Mouse (Mus musculus) cerebellum, adult (tissue): Measurements from ENCODE around the gene Ddb2.
A peak's percentile ranks its signal among the peaks of the same experiment; 100 is the strongest.

Experiments
- ATAC-seq: cut with Nextera tagmentation; 2 replicates; pipeline ENCODE4 v1.9.2; 2017; ENCODE audit warnings: mild to moderate bottlenecking, moderate library complexity, mixed read lengths; ENCODE audit not compliant: insufficient number of reproducible peaks, low FRiP score, low TSS enrichment

The Ddb2 gene

DNA sequence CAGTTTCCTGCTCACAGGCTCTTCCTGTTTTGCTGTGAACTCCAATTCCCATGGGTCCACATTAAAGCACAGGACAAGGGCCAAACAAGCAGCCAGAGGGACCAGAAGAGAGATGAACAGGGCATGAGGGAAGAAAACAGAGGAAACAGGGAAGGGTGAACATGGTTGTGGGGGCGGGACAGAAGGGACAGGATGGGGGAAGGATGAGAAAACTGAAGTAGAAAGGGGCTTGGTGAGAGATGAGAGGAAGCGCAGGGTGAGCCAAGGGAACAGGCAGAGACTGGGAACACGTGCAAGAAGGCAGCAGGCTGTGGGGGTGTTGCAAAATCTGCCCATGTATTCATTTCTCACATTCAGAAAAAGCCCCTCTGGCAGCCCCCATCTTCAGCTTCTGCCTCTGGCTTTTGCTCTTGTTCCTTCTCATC, 40.2 kb downstream of the Ddb2 start:
- no peak for ATAC-seq

GRCm38 (mm10) chr2:91194624-91195332, 42.0 kb downstream of the Ddb2 start:
- ATAC-seq, result peak; percentile 69

- no peak for ATAC-seq
These were observed 46.3 kb downstream of the Ddb2 start for GRCm38 (mm10) chr2:91190501-91190900.

DNA sequence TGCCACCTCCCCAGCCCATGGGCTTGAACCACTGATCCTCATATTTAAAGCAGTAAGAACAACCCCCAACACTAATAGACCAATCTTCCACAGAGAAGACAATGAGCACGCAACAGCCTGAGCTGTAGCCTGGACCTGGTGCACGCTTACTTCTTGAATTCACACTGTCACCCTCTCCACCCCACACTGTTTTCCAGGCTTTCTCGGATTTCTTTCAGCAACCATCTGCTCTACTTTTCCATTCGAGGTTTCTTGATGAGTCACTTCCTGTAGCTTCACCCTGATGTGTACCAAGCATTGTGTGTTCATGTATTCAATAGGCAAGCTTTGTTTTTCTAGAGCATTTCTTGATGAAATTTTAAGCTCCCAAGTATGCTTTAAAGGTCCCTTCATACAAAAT, 49.4 kb downstream of the Ddb2 start:
- ATAC-seq, result no peak

GRCm38 (mm10) chr2:91186208-91186607, 50.6 kb downstream of the Ddb2 start:
- ATAC-seq, result no peak

DNA sequence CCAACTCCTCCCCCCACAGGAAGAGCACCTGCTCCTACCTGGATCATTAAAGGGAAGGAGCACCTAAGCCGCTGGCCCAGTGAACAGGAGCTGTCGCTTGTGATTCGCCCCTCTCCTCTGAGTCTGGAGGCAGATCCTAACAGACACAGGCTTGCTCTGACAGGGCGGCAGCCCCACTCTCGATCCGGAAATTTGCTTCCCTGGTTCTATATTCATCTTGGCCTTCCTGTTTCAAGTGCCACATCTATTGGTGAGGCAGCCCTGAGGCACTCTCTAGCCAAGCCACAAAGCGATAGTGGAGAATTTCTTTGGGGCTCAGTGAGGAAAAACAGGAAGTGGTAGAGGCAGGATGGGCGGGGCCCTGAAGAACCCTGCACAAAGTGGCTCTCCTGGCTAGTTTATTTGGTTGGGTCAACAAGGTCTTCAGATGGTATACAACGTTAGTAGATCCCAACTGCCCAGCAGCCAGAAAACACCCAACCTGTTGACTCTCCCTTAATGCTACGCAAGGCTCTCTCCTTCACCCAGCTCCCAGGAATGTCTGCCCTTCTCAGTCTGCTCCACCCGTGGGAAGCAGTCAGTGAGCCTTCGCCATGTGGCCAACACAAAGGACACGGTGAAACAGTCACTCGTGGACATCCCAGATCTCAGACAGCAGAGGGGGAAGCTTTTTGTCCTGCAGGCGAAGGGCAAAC, 52.9 kb downstream of the Ddb2 start, which contains the start of gene Madd:
Gene Madd (minus strand): TSS at position 127 of the 695 bp plus-strand sequence.
- ATAC-seq, result no peak

GRCm38 (mm10) chr2:91183148-91183513, 53.7 kb downstream of the Ddb2 start:
- ATAC-seq, result peak; percentile 93

GRCm38 (mm10) chr2:91182405-91183147, 54.2 kb downstream of the Ddb2 start:
- peak; percentile 92 for ATAC-seq

DNA sequence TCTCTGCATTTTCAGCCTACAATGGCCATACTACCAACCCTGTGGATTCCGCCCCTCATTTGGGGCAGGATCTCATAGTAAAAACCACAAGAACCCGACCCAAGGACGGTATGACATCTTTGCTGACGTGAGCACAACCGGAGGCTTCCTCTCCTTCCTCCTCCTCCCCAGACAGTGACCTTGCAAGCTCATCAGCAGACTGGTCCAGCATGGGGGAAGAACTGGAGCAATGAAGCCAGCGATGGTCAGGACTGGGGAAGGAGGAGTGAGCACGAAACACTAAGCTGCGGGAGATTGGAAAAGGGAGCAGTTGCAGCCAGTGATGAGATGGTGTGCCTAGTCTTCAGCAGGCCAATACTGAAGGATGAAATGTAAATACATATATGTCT, 54.8 kb downstream of the Ddb2 start:
- ATAC-seq, result peak; percentile 28; the same call in 1 of the 2 replicates

- ATAC-seq, result no peak
These were observed 56.1 kb downstream of the Ddb2 start for GRCm38 (mm10) chr2:91180706-91181105.

DNA sequence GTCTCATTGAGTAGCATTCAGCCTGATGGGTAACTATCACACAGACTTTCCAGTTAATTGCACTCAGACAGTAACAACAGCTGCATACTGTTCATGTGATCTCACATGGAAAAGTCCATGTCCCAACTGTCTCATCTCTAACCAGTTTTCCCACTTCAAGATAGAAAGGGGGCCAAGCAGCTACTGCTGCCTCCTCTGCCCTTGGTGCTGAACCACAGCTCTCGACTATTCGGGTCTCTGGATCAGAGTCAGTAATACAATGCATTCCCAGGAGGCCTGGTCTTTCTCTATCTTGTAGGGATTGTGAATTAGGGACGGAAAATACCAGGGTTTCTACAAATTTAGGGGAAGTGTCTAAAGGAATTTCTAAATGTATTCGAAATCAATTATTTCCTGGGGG, 57.0 kb downstream of the Ddb2 start:
- no peak for ATAC-seq

GRCm38 (mm10) chr2:91176234-91176633, 60.5 kb downstream of the Ddb2 start:
- no peak for ATAC-seq

DNA sequence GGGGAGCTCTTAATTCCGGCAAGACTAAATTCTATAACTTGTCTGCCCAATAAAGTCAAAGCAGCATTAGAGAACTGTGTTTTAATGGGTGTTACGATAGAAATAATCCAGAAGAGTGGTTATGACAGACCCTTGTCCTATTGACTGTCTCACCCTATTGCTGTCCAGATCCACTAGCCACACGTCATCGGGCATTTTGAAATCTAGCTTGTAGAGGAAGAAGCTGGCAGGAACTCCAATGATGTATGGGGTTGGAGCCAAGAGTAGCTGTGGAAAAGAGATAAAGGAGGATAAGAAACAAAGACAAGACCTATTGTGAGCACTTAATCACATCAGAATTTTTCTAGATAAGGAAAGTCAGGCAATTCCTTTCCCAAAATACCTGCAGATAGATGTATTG, 61.3 kb downstream of the Ddb2 start:
- no peak for ATAC-seq

- no peak for ATAC-seq
These were observed 67.0 kb downstream of the Ddb2 start for GRCm38 (mm10) chr2:91169587-91170322.

DNA sequence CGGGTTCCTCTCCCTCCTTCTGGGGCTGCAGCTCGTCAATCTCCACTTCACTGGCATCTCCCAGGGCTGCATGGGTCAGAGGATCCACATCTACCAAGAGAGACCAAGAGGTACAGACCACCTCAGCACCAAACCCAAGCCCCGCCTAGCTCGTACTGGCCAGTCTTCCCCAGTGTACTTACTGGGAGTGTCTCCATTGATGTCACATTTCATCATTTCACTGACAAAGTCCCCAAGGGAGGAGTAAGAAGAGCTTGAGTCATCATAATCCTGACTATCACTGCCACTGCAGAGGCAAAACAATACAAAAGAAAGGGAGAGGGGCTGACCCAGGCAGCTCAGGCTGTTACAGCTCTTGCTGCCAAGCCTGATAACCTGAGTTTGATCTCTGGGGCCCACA, 69.2 kb downstream of the Ddb2 start:
- no peak for ATAC-seq

DNA sequence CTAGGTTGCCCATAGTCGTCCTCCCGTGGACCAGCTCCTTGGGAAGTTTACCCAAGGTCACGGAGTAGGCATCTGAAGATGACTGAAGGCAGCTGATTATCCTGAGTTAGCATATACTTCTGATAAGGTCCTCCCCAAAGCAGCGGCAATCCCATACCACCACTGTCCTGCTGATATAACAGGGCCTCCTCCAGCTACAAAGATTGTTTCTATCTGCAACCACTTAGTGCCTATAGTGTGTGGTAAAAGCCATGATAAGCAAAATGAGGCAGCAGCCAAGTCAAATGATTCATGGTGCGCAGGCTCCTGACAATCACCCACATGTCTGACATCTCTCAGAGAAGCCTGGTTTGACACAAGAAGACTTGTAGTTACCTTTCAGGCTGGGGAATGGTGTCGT, 71.8 kb downstream of the Ddb2 start:
- no peak for ATAC-seq

DNA sequence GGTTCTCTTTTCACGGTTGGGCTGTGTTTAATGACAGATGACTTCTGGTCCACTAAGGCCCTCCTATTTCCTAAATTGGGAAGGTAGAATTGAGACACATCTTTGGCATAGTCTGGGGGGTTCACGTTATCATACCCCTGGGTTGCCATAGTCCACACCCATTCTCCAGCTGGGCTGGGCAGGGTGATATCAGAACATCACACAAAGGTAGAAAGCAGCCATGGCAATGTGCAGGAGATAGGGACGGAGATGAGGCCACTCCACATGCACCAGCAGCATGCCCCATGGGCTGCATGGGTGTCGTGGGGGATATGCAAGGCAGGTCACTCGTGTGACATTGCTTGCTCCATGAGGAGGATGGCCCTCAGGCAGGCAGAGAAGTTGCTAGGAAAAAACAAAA, 73.2 kb downstream of the Ddb2 start:
- ATAC-seq, result no peak

DNA sequence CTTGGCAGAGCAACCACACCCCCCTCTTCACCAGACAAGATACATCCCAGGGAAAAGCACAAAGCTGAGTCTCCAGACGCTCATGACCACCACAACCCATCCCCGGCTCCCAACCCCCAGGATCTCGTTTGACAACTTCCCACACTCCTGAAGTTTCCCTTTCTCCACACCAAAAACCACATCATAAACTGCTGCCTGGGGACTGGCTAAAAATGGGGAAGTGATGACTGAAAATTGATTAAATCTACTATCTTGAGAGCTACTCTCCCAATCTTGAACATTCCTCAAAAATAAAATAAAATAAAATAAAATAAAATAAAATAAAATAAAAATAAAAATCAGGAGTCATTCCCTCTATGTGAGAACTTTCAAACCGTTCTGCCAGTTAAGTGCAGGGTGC, 73.8 kb downstream of the Ddb2 start:
- no peak for ATAC-seq
